Mouse (Mus musculus): Measurements from ENCODE around the gene Wdr95.
"Not testable (repeated sequence)": the region's sequence is repeated elsewhere in the genome, so short reads cannot be mapped to it uniquely, and the experiment has no call there.

Wdr95 gene

GRCm38 (mm10) chr5:149514890-149515289 is 13.6 kb upstream of the Wdr95 start:
- DNase-seq (ENCODE audit: low read depth, low spot score): no peak

GRCm38 (mm10) chr5:149517116-149517515 is 11.4 kb upstream of the Wdr95 start:
- no peak for DNase-seq (ENCODE audit: low read depth, low spot score)

GRCm38 (mm10) chr5:149520806-149521205 is 7.7 kb upstream of the Wdr95 start:
- no peak for DNase-seq (ENCODE audit: low read depth, low spot score)

- no peak for DNase-seq (ENCODE audit: low read depth, low spot score)
These were observed 4.6 kb upstream of the Wdr95 start for GRCm38 (mm10) chr5:149523856-149524241.

- peak; percentile 71 for DNase-seq (ENCODE audit: low read depth, low spot score)
These were observed 4.1 kb upstream of the Wdr95 start for GRCm38 (mm10) chr5:149524242-149524858.

- DNase-seq (ENCODE audit: low read depth, low spot score): no peak
These were observed 3.3 kb upstream of the Wdr95 start for GRCm38 (mm10) chr5:149525055-149525785.

- DNase-seq (ENCODE audit: low read depth, low spot score): no peak
These were observed 2.0 kb upstream of the Wdr95 start for GRCm38 (mm10) chr5:149526467-149526951.

- DNase-seq (ENCODE audit: low read depth, low spot score): not testable (repeated sequence)
These were observed 1.2 kb upstream of the Wdr95 start for GRCm38 (mm10) chr5:149527292-149527691.

GRCm38 (mm10) chr5:149533847-149534246 is 5.4 kb downstream of the Wdr95 start:
- DNase-seq (ENCODE audit: low read depth, low spot score): no peak

GRCm38 (mm10) chr5:149536005-149536404 is 7.5 kb downstream of the Wdr95 start:
- DNase-seq (ENCODE audit: low read depth, low spot score): no peak

- peak; percentile 40 for DNase-seq (ENCODE audit: low read depth, low spot score)
These were observed 9.5 kb downstream of the Wdr95 start for GRCm38 (mm10) chr5:149537796-149538511.

GRCm38 (mm10) chr5:149538531-149538930 is 10.1 kb downstream of the Wdr95 start:
- DNase-seq (ENCODE audit: low read depth, low spot score): no peak

GRCm38 (mm10) chr5:149539051-149539450 is 10.6 kb downstream of the Wdr95 start:
- DNase-seq (ENCODE audit: low read depth, low spot score): no peak

- DNase-seq (ENCODE audit: low read depth, low spot score): no peak
These were observed 22.7 kb downstream of the Wdr95 start for GRCm38 (mm10) chr5:149551179-149551578.

GRCm38 (mm10) chr5:149552742-149553141 is 24.3 kb downstream of the Wdr95 start:
- DNase-seq (ENCODE audit: low read depth, low spot score): no peak

GRCm38 (mm10) chr5:149553373-149553772 is 24.9 kb downstream of the Wdr95 start:
- no peak for DNase-seq (ENCODE audit: low read depth, low spot score)

- no peak for DNase-seq (ENCODE audit: low read depth, low spot score)
These were observed 25.9 kb downstream of the Wdr95 start for GRCm38 (mm10) chr5:149554397-149554796.

- DNase-seq (ENCODE audit: low read depth, low spot score): no peak
These were observed 32.6 kb downstream of the Wdr95 start for GRCm38 (mm10) chr5:149560903-149561588.

- no peak for DNase-seq (ENCODE audit: low read depth, low spot score)
These were observed 37.5 kb downstream of the Wdr95 start for GRCm38 (mm10) chr5:149566026-149566425.

- no peak for DNase-seq (ENCODE audit: low read depth, low spot score)
These were observed 38.5 kb downstream of the Wdr95 start for GRCm38 (mm10) chr5:149566957-149567356.

GRCm38 (mm10) chr5:149568993-149569392 is 40.5 kb downstream of the Wdr95 start:
- no peak for DNase-seq (ENCODE audit: low read depth, low spot score)

- no peak for DNase-seq (ENCODE audit: low read depth, low spot score)
These were observed 48.5 kb downstream of the Wdr95 start for GRCm38 (mm10) chr5:149576977-149577376.

Data from embryo, embryonic 11.5 days (tissue).